Mouse (Mus musculus): ENCODE results near the gene Npas2.

DNA sequence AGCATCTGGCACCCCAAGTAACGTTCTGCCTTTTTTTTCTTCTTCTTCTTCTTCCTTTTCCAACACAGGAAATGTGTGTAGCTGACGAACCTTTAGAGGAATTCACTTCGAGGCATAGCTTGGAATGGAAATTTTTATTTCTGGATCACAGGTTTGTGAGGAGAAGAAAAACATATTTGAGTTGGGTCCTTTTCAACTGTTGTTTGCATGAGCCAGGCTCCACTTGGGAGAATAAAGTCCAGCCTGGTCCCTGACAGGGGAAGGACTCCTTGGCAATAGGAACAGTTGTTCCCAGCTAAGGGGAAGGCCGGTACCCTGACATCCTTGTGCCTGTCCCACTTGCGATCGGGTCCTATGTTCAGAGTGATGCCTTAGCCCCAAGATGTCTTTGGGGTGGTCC, 131.7 kb downstream of the Npas2 start:
- TF ChIP-seq TAL1 (conservative IDR thresholded peaks at IDR 0.05; ENCODE audit: low read depth, low read length) (no peak), CTCF (IDR thresholded peaks at IDR 0.05; ENCODE audit: low read depth, low read length) (no peak), POLR2AphosphoS5 (IDR thresholded peaks at IDR 0.05; ENCODE audit: insufficient replicate concordance, low read depth, low read length) (no peak), GATA1 (IDR thresholded peaks at IDR 0.05; ENCODE audit: borderline replicate concordance, low read length) (no peak)

Data from G1E (cell line).